Mouse (Mus musculus): ENCODE measurements around the gene Ibtk.

DNA sequence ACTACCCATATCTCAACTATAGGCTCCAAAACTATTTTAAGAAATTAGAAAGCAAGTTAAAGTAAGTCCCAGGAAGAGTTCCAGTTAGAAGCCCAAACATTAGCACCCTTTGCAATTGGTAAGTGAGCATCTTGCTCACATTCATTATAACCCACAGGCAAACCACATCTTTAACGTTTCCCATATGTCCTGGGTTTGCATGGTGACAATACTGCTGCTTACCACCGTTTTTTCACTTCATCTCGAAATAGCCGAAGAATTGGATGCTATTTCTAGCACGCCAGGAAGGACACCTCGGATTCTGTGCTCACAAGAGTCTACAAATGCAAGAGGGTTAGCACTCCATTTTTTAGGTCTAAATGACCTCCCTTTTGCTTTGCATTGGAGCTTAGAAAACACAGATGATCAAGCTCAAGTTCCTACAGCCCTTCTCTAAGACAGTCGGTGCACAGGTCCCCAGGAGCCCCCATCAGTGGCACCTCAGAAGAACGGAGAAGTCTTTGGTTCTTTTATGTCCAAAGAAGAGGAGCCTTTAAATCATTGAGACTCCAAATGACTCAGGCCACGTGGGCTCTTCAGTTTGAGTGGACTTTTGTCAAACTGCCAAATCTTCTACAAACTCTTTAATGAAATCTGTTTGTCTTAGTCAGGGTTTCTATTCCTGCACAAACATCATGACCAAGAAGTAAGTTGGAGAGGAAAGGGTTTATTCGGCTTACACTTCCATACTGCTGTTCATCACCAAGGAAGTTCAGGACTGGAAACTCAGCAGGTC is 73.8 kb downstream of the Ibtk start:
- no peak for TF ChIP-seq CTCF (IDR thresholded peaks at IDR 0.05; ENCODE audit: borderline replicate concordance, insufficient read depth, low read depth, low read length)
- no peak for TF ChIP-seq POLR2A (IDR thresholded peaks at IDR 0.05; ENCODE audit: borderline replicate concordance, insufficient read depth, low read length)

Data from cerebellum, adult 2 months (tissue).